Mouse (Mus musculus) midbrain, embryonic 15.5 days (tissue): Measurements from ENCODE around the gene Zfp3. TPM values are rescaled to one million over a fixed set of nuclear protein-coding genes. Genes with fewer than 3 reads are reported as not detected.
"Not testable (repeated sequence)": the region's sequence is repeated elsewhere in the genome, so short reads cannot be mapped to it uniquely, and the experiment has no call there.

Experiments
- ATAC-seq: fragments of 200-750 bp; cut with Nextera tagmentation; replicated peaks from 2 replicates; pipeline ENCODE4 v1.8.0; 2017; ENCODE audit warnings: moderate TSS enrichment
- H3K27ac ChIP-seq: fragments of 300-500 bp; sonication (generic); 2 replicates; pipeline ENCODE4 v1.5.1; 2015; ENCODE audit warnings: mild to moderate bottlenecking, inconsistent platforms
- H3K27me3 ChIP-seq: fragments of 300-500 bp; sonication (generic); replicated peaks from 2 replicates; pipeline ENCODE4 v1.6.1; 2015; ENCODE audit warnings: inconsistent platforms
- H3K36me3 ChIP-seq: fragments of 300-500 bp; sonication (generic); replicated peaks from 2 replicates; pipeline ENCODE4 v1.6.1; 2015; ENCODE audit warnings: inconsistent platforms
- H3K4me1 ChIP-seq: fragments of 300-500 bp; sonication (generic); 2 replicates; pipeline ENCODE4 v1.6.1; 2015; ENCODE audit warnings: inconsistent platforms
- H3K4me2 ChIP-seq: fragments of 300-500 bp; sonication (generic); 2 replicates; pipeline ENCODE4 v1.6.1; 2015; ENCODE audit warnings: inconsistent platforms, mild to moderate bottlenecking, moderate library complexity
- H3K4me3 ChIP-seq: fragments of 300-500 bp; sonication (generic); 2 replicates; pipeline ENCODE4 v1.5.1; 2015; ENCODE audit warnings: mild to moderate bottlenecking, inconsistent platforms
- H3K9ac ChIP-seq: fragments of 300-500 bp; sonication (generic); 2 replicates; pipeline ENCODE4 v1.6.1; 2015; ENCODE audit warnings: mild to moderate bottlenecking, inconsistent platforms
- H3K9me3 ChIP-seq: fragments of 300-500 bp; sonication (generic); 2 replicates; pipeline ENCODE4 v1.6.1; 2016; ENCODE audit warnings: inconsistent platforms
- WGBS: fragments of 180-500 bp; shearing (Covaris S2); methylation state at CpG from one replicate; pipeline ENCODE4 v1.1.7; 2015; ENCODE audit warnings: mixed read lengths; 5-methylcytosine and 5-hydroxymethylcytosine counted together
- polyA plus RNA-seq: library from polyadenylated mRNA; unstranded; fragments of >200 nt; fragmentation: Nextera tagmentation; extraction: Ambion mirVana; gene quantifications from 2 replicates; pipeline ENCODE4 v1.2.1, GENCODE M21; 2015

Zfp3 gene
- polyA plus RNA-seq, 1 experiment from 2014 or later: 16.7 TPM

DNA sequence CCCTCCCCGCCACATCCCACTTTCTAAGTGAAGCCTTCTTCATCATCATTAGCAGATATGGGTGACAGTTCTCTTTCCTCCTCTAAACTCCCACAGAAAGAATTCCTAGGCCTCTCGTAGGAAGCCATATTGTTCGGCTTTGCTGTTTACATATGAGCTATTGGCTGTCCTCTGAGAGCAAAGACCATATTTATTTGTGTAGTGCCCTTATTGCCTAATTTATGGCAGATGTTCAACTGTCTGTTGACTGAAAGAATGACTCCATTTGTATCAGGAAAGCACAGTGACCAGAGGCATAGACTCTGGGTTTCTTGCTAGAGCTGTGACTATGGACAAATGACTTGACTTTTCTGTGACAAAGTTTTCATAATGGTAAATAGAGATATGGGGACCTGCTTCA, 22.4 kb upstream of the Zfp3 start:
- H3K9me3 ChIP-seq: no peaks in the 10 kb centered on the region
- no peak overlapping the region for H3K4me2 ChIP-seq
- ATAC-seq: no peak
- H3K9ac ChIP-seq: no peak overlapping the region
- WGBS: 91% methylated on average over 3 of the region's 3 CpGs
- H3K4me3 ChIP-seq: no peak overlapping the region
- H3K36me3 ChIP-seq: no peaks in the 10 kb centered on the region
- no peak overlapping the region for H3K27ac ChIP-seq
- no peaks in the 10 kb centered on the region for H3K27me3 ChIP-seq
- H3K4me1 ChIP-seq: no peaks in the 10 kb centered on the region

DNA sequence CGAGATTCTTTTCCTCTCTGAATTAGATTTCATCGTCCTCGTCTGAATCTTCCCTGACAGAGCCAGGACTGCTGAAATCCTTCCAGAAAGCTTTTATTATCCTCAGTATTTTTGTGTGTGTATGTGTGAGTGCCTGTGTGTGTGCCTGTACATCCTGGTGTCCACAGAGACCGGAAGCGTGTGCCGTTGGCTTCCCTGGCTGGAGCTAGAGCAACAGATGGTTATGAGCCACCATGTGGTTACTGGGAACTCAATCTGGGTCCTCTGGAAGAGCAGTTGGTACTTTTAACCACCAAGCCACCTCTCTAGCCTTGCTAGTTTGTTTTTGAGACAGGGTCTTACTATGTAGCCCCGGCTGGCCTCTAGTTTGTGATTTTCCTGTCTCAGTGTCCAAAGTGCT, 21.9 kb upstream of the Zfp3 start:
- H3K27me3 ChIP-seq: no peaks in the 10 kb centered on the region
- H3K9ac ChIP-seq: no peak overlapping the region
- 91% methylated on average over 7 of the region's 7 CpGs for WGBS
- no peaks in the 10 kb centered on the region for H3K9me3 ChIP-seq
- H3K4me3 ChIP-seq: no peak overlapping the region
- no peak for ATAC-seq
- no peaks in the 10 kb centered on the region for H3K4me1 ChIP-seq
- no peaks in the 10 kb centered on the region for H3K36me3 ChIP-seq
- no peak overlapping the region for H3K4me2 ChIP-seq
- H3K27ac ChIP-seq: no peak overlapping the region

- no peak overlapping the region for H3K9ac ChIP-seq
- H3K27ac ChIP-seq: no peak overlapping the region
- no peak overlapping the region for H3K4me2 ChIP-seq
- no peaks in the 10 kb centered on the region for H3K9me3 ChIP-seq
- H3K36me3 ChIP-seq: no peaks in the 10 kb centered on the region
- H3K27me3 ChIP-seq: no peaks in the 10 kb centered on the region
- H3K4me1 ChIP-seq: no peaks in the 10 kb centered on the region
- no peak overlapping the region for H3K4me3 ChIP-seq
- ATAC-seq: no peak
- 74% methylated on average over 12 of the region's 12 CpGs for WGBS
Observed at GRCm38 (mm10) chr11:70742581-70743459, 21.2 kb upstream of the Zfp3 start.

- H3K27me3 ChIP-seq: no peaks in the 10 kb centered on the region
- no peaks in the 10 kb centered on the region for H3K4me1 ChIP-seq
- no peaks in the 10 kb centered on the region for H3K9me3 ChIP-seq
- no peak for ATAC-seq
- WGBS: 87% methylated on average over 7 of the region's 7 CpGs
- no peaks in the 10 kb centered on the region for H3K36me3 ChIP-seq
- no peak overlapping the region for H3K4me2 ChIP-seq
- no peak overlapping the region for H3K27ac ChIP-seq
- no peak overlapping the region for H3K9ac ChIP-seq
- H3K4me3 ChIP-seq: no peak overlapping the region
Observed at GRCm38 (mm10) chr11:70745636-70746035, 18.4 kb upstream of the Zfp3 start.

DNA sequence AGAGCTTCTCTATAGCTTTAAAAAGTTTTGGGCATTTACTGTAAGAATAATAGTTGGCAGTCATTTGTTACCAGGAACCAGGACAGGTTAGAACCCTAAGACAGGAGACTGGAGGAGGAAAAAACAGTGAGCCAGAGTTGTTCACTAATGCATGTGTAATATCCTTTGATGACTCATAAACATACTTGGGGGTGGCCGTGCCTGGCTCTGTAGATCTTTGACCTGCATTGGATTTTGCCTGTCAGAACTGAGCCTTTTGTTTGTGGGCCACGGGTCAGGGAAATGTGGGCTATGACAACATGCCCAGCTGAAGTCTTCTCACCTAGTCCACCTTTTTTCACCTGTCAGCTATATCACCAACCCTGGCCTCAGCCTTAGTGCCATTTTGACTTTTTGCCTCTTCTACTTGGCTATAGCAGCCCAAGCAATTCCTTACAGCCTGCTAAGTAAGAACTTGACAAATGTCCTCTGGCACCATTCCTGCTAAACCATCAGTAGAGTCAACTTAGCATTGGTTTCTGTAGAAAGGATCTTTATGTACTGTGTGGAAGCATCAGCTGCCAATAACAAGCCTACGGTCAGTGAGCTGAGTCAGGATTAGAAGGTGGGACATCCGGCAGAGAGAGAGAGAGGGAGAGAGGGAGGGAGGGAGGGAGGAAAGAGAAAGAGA, 16.0 kb upstream of the Zfp3 start:
- 77% methylated on average over 4 of the region's 4 CpGs for WGBS
- no peaks in the 10 kb centered on the region for H3K4me1 ChIP-seq
- no peak overlapping the region for H3K9ac ChIP-seq
- H3K9me3 ChIP-seq: no peaks in the 10 kb centered on the region
- H3K36me3 ChIP-seq: no peaks in the 10 kb centered on the region
- H3K4me3 ChIP-seq: no peak overlapping the region
- ATAC-seq: no peak
- no peak overlapping the region for H3K4me2 ChIP-seq
- no peak overlapping the region for H3K27ac ChIP-seq
- H3K27me3 ChIP-seq: no peaks in the 10 kb centered on the region

DNA sequence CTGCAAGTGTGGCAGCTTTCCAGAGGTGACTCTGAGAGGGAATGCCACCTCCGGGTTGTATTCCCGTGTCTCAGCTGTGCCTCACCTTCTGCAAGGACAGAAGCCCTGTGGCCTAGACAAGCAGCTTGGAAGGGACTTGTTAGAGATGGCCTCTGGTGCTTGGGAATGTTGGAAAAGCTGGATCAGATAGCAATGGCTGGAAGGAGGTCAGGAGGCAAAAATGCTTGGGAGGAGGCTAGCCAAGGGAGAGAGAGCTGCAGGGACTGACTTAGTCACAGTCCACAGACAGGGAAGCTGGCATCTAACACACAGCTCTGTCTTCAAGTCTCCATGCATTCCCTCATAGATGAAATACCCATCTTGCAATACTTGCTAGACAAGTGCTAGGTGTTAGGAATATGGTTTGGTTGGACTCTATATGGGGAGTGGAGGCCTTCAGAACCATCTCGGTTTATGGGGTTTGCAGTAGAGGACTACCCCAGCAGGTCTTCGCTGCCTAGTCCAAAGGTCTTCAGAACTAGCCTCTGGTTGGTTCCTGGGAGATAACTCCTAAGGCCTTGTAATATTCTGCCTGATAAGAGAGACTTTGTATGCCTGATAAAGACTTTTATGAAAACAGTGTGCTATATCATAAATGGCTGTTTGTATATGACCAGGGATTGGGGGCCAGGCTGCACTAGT, 11.5 kb upstream of the Zfp3 start:
- H3K9me3 ChIP-seq: no peaks in the 10 kb centered on the region
- H3K27ac ChIP-seq: no peak overlapping the region
- no peak overlapping the region for H3K9ac ChIP-seq
- H3K4me3 ChIP-seq: no peak overlapping the region
- no peak overlapping the region for H3K4me2 ChIP-seq
- peaks cover 7% of the 10 kb centered on the region; the same call in 1 of the 2 replicates for H3K4me1 ChIP-seq
- no peak for ATAC-seq
- H3K27me3 ChIP-seq: no peaks in the 10 kb centered on the region
- WGBS: 87% methylated on average over 4 of the region's 4 CpGs
- no peaks in the 10 kb centered on the region for H3K36me3 ChIP-seq

GRCm38 (mm10) chr11:70753146-70753545, 10.9 kb upstream of the Zfp3 start:
- peaks cover 7% of the 10 kb centered on the region; the same call in 1 of the 2 replicates for H3K4me1 ChIP-seq
- no peak overlapping the region for H3K4me2 ChIP-seq
- 94% methylated on average over 10 of the region's 10 CpGs for WGBS
- no peaks in the 10 kb centered on the region for H3K36me3 ChIP-seq
- H3K9me3 ChIP-seq: no peaks in the 10 kb centered on the region
- no peak overlapping the region for H3K27ac ChIP-seq
- no peak overlapping the region for H3K4me3 ChIP-seq
- H3K9ac ChIP-seq: no peak overlapping the region
- no peak for ATAC-seq
- H3K27me3 ChIP-seq: no peaks in the 10 kb centered on the region

GRCm38 (mm10) chr11:70754476-70754875, 9.5 kb upstream of the Zfp3 start:
- no peak for ATAC-seq
- Histone ChIP-seq H3K9ac (no peak overlapping the region), H3K4me3 (no peak overlapping the region), H3K4me2 (no peak overlapping the region), H3K27me3 (no peaks in the 10 kb centered on the region), H3K4me1 (peaks cover 7% of the 10 kb centered on the region; the same call in 1 of the 2 replicates), H3K9me3 (no peaks in the 10 kb centered on the region), H3K36me3 (no peaks in the 10 kb centered on the region), H3K27ac (no peak overlapping the region)
- 60% methylated on average over 4 of the region's 4 CpGs for WGBS

- no peak for ATAC-seq
- Histone ChIP-seq H3K36me3 (no peaks in the 10 kb centered on the region), H3K9ac (no peak overlapping the region), H3K27ac (no peak overlapping the region), H3K4me1 (peaks cover 7% of the 10 kb centered on the region; the same call in 1 of the 2 replicates), H3K9me3 (no peaks in the 10 kb centered on the region), H3K4me3 (no peak overlapping the region), H3K4me2 (no peak overlapping the region), H3K27me3 (no peaks in the 10 kb centered on the region)
- WGBS: 52% methylated on average over 7 of the region's 7 CpGs
Observed at GRCm38 (mm10) chr11:70754958-70755357, 9.1 kb upstream of the Zfp3 start.

DNA sequence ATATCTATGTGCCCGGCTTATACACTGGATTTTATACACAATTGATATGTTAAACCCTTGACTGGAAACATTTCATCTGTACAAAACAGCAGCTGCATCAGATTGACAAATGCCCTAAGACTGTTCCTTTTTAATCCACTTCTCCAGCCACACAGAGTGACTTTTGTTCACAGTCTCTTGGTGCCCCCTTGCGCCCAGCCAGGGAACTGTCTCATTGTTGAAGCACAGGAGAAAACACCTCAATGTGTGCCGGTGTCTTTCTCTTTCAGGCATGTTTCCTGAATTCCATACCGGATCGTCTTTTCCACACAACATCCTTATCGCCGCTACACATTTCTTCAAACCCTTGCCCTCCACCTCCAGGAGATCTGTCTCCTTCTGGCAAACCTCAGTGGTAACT, 8.4 kb upstream of the Zfp3 start:
- H3K4me1 ChIP-seq: peaks cover 7% of the 10 kb centered on the region; the same call in 1 of the 2 replicates
- ATAC-seq: no peak

GRCm38 (mm10) chr11:70760446-70760845, 3.6 kb upstream of the Zfp3 start:
- not testable (repeated sequence) for H3K4me3 ChIP-seq, H3K4me2 ChIP-seq, H3K9me3 ChIP-seq, H3K36me3 ChIP-seq, H3K27ac ChIP-seq, ATAC-seq, H3K27me3 ChIP-seq, H3K9ac ChIP-seq
- WGBS: 67% methylated on average over 3 of the region's 3 CpGs
- peaks cover 18% of the 10 kb centered on the region for H3K4me1 ChIP-seq

More for the DNA sequence above, 8.4 kb upstream of the Zfp3 start:
- no peaks in the 10 kb centered on the region for H3K27me3 ChIP-seq
- no peak overlapping the region for H3K27ac ChIP-seq
- 10% methylated on average over 7 of the region's 7 CpGs for WGBS
- H3K36me3 ChIP-seq: no peaks in the 10 kb centered on the region
- H3K9ac ChIP-seq: peak overlapping the region; percentile 35; the same call in 1 of the 2 replicates
- H3K9me3 ChIP-seq: no peaks in the 10 kb centered on the region
- no peak overlapping the region for H3K4me3 ChIP-seq
- H3K4me2 ChIP-seq: peak overlapping the region; percentile 14

- Histone ChIP-seq H3K4me2 (no peak overlapping the region), H3K9me3 (no peaks in the 10 kb centered on the region), H3K27ac (no peak overlapping the region), H3K4me1 (peaks cover 28% of the 10 kb centered on the region), H3K4me3 (no peak overlapping the region), H3K9ac (no peak overlapping the region), H3K27me3 (no peaks in the 10 kb centered on the region), H3K36me3 (no peaks in the 10 kb centered on the region)
- WGBS: 82% methylated on average over 9 of the region's 9 CpGs
- ATAC-seq: no peak
Observed at GRCm38 (mm10) chr11:70762641-70763040, 1.4 kb upstream of the Zfp3 start.
